Mouse (Mus musculus) limb, embryonic 11.5 days (tissue): Measurements from ENCODE around the gene Cyp2f2. TPM values are rescaled to one million over a fixed set of nuclear protein-coding genes. Genes with fewer than 3 reads are reported as not detected.

Experiments
- ATAC-seq: fragments of 200-750 bp; cut with Nextera tagmentation; 2 replicates; pipeline ENCODE4 v1.8.0; 2017; ENCODE audit warnings: low read depth; ENCODE audit not compliant: insufficient number of reproducible peaks, low FRiP score, low TSS enrichment
- DNase-seq: peaks from one replicate; pipeline ENCODE4 v3.0.0-alpha.2; 2015; ENCODE audit warnings: low spot score
- H3K27ac ChIP-seq: fragments of 300-500 bp; sonication (generic); replicated peaks from 2 replicates; pipeline ENCODE4 v1.5.1; 2014; ENCODE audit warnings: low read depth, mild to moderate bottlenecking, low read length
- H3K27me3 ChIP-seq: fragments of 300-500 bp; sonication (generic); 2 replicates; pipeline ENCODE4 v1.6.1; 2014; ENCODE audit warnings: mild to moderate bottlenecking, low read length, mixed read lengths; ENCODE audit not compliant: control insufficient read depth, insufficient read depth
- H3K36me3 ChIP-seq: fragments of 300-500 bp; sonication (generic); 2 replicates; pipeline ENCODE4 v1.6.1; 2014; ENCODE audit warnings: mild to moderate bottlenecking, low read length, moderate library complexity, mixed read lengths; ENCODE audit not compliant: control insufficient read depth, insufficient read depth
- H3K4me1 ChIP-seq: fragments of 300-500 bp; sonication (generic); 2 replicates; pipeline ENCODE4 v1.6.1; 2014; ENCODE audit warnings: low read length, mixed read lengths; ENCODE audit not compliant: control insufficient read depth, insufficient read depth
- H3K4me2 ChIP-seq: fragments of 300-500 bp; sonication (generic); 2 replicates; pipeline ENCODE4 v1.6.1; 2014; ENCODE audit warnings: low read depth, mild to moderate bottlenecking, moderate library complexity; ENCODE audit not compliant: severe bottlenecking
- H3K4me3 ChIP-seq: fragments of 300-500 bp; sonication (generic); 2 replicates; pipeline ENCODE4 v1.5.1; 2014; ENCODE audit warnings: low read depth, low read length
- H3K9ac ChIP-seq: fragments of 300-500 bp; sonication (generic); 2 replicates; pipeline ENCODE4 v1.6.1; 2014; ENCODE audit warnings: mild to moderate bottlenecking, low read length
- H3K9me3 ChIP-seq: fragments of 300-500 bp; sonication (generic); 2 replicates; pipeline ENCODE4 v1.6.1; 2016; ENCODE audit warnings: low read length; ENCODE audit not compliant: control insufficient read depth
- WGBS: fragments of 180-500 bp; shearing (Covaris S2); extraction: QIAGEN DNeasy Blood & Tissue Kit; methylation state at CpG from one replicate; pipeline ENCODE4 v1.1.7; 2014; 5-methylcytosine and 5-hydroxymethylcytosine counted together
- polyA plus RNA-seq: library from polyadenylated mRNA; unstranded; fragments of >200 nt; fragmentation: Nextera tagmentation; extraction: Ambion mirVana; gene quantifications from 2 replicates; pipeline ENCODE4 v1.2.1, GENCODE M21; 2014

Cyp2f2 gene
- polyA plus RNA-seq, 1 experiment from 2014 or later = not detected

DNA sequence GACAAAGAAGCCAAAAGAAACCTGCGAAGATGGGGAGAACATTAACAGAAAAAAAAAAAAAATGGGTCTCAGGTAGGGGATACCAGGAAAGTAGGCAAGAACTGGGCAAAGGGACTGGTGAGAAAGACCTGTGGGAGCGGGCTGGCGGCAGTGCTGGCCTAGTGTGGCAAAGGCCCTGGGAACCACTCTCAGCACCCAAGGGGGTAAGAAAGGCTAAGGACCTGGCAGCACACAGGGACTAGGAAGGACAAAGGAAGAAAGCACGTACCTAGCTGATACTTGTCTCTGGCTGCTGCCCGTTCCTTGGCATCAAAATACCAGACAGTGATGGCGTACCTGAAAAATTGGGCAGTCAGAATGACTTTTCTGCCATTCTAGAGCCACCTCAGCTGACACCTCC, 39.5 kb downstream of the Cyp2f2 start:
- Histone ChIP-seq H3K36me3 (peaks cover 8% of the 10 kb centered on the region), H3K4me3 (no peak overlapping the region), H3K27ac (no peak overlapping the region), H3K9me3 (no peaks in the 10 kb centered on the region), H3K4me2 (no peak overlapping the region), H3K4me1 (peaks cover 8% of the 10 kb centered on the region; the same call in 1 of the 2 replicates), H3K9ac (no peak overlapping the region), H3K27me3 (no peaks in the 10 kb centered on the region)
- DNase-seq = no peak
- WGBS = 98% methylated on average over 6 of the region's 6 CpGs
- ATAC-seq = no peak

DNA sequence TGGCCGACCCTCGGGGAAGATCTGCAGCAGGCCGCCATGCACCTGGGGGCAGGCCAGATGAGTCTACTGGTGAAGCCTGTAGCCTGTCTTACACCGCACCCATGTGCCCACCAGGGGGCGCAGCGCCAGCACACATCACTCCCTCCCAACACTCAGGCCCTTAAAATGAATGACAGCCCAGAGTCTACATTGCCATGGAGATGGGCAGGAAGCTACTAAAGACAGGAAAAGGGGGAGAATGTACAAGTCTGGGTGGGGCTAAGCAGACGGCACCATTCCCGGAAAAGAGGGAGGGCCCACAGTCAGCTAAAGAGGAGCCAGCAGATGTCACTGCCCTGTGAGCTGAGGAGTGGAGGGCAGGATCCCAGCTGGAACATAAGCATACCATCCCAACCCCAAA, 40.2 kb downstream of the Cyp2f2 start:
- no peaks in the 10 kb centered on the region for H3K9me3 ChIP-seq
- DNase-seq = peak; percentile 82
- H3K27me3 ChIP-seq = no peaks in the 10 kb centered on the region
- no peak overlapping the region for H3K4me3 ChIP-seq
- no peak overlapping the region for H3K9ac ChIP-seq
- no peak overlapping the region for H3K27ac ChIP-seq
- no peak overlapping the region for H3K4me2 ChIP-seq
- ATAC-seq = peak; percentile 86
- H3K36me3 ChIP-seq = peaks cover 12% of the 10 kb centered on the region
- 22% methylated on average over 8 of the region's 8 CpGs for WGBS
- H3K4me1 ChIP-seq = peaks cover 13% of the 10 kb centered on the region

DNA sequence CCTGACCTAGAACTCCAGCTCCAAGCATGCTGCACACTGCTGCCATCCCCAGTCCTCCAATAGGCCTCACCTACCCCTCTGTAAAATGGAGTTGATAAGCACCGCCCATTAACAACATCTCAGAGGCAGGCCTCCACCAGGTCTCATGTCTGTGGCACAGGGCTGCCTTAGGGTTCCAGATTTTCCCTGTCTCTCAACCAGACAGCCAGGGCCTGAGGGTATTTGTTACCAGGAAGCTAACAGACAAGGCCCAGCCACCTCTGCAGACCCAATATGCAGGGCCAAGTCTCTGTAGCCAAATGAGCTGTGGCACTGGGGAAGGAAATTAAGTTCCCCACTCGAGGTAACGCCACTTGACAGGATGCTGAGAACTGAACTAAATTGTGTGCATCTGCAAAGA, 41.2 kb downstream of the Cyp2f2 start:
- Histone ChIP-seq H3K4me2 (no peak overlapping the region), H3K4me3 (no peak overlapping the region), H3K27ac (no peak overlapping the region), H3K4me1 (peaks cover 22% of the 10 kb centered on the region), H3K9ac (no peak overlapping the region), H3K9me3 (no peaks in the 10 kb centered on the region), H3K27me3 (no peaks in the 10 kb centered on the region), H3K36me3 (peaks cover 14% of the 10 kb centered on the region)
- ATAC-seq = no peak
- 90% methylated on average over 3 of the region's 3 CpGs for WGBS
- no peak for DNase-seq

DNA sequence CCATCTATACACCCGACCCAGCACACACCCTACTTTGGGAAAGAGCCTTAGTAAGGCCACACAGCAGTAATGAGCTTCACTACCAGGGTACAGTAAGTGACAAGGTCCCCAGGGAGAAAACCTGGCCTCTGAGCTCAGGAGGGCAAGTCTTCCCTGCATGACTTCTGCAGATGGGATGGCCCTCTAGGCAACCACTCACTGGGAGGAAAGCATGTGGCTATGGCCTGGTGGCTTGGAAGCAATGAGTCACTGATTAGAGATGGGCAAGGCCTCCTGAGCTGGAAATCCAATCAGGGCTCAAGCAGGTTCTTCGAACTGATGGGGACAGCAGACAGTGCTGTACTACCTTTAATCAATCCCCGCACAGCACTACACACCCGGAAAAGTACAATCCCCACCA, 42.0 kb downstream of the Cyp2f2 start:
- Histone ChIP-seq H3K27me3 (no peaks in the 10 kb centered on the region), H3K9ac (no peak overlapping the region), H3K4me1 (peaks cover 22% of the 10 kb centered on the region), H3K4me2 (no peak overlapping the region), H3K27ac (no peak overlapping the region), H3K36me3 (peaks cover 14% of the 10 kb centered on the region), H3K4me3 (no peak overlapping the region), H3K9me3 (no peaks in the 10 kb centered on the region)
- DNase-seq (no peak), ATAC-seq (no peak)
- 85% methylated on average over 4 of the region's 4 CpGs for WGBS

DNA sequence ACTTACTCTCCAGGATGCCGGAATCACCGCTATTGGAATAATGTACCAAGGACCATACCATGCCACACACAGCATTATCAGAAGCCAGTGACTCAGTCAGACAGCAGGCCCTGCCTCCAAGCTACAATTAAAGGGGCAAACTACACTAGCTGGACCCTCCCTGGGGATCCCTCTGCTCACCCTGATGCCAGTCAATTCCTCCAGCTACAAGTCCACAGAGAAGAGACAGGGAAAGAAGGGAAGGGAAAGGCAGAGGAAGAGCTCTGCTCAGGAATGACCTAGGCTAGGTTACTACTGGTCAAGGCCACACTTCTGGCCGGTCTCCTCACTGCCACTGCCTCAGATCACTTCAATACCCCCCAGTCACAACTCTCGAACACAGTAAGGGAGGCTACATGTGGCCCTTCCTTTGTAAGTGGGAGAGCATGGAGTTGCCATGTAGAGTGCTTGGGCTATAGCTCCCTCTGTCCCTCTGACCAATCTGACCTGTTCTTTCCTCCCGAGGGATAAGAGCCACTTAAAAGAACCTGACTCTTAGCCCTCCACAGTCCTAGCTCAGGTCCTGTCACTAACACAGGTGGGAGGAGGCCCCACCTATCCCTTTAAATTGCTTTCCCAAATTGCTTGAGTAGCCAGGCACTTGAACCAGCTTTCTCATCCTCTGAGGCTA, 43.2 kb downstream of the Cyp2f2 start:
- DNase-seq (no peak), ATAC-seq (no peak)
- no peak overlapping the region for H3K27ac ChIP-seq
- H3K4me1 ChIP-seq = peaks cover 26% of the 10 kb centered on the region
- no peak overlapping the region for H3K4me3 ChIP-seq
- 92% methylated on average over 5 of the region's 5 CpGs for WGBS
- H3K27me3 ChIP-seq = no peaks in the 10 kb centered on the region
- no peaks in the 10 kb centered on the region for H3K9me3 ChIP-seq
- no peak overlapping the region for H3K9ac ChIP-seq
- no peak overlapping the region for H3K4me2 ChIP-seq
- peaks cover 14% of the 10 kb centered on the region for H3K36me3 ChIP-seq

DNA sequence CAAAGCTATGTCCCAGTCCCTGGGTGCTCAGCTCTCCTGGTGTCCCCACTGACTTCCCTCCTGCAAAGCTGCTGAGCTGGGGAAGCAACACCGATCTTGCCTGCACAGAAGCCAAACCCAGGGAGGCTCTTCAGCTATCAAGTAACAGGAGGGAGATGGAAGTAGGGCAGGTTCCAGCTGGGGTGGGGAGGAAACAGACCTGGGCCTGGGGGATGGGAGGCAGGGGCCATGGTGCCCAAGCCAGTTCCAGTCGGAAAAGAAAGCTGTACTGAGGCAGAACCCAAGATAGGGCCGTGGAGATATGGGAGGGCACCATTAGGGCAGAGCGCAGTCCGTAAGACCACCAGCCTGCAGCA, 43.7 kb downstream of the Cyp2f2 start:
- Histone ChIP-seq H3K27me3 (no peaks in the 10 kb centered on the region), H3K27ac (no peak overlapping the region), H3K4me2 (no peak overlapping the region), H3K9me3 (no peaks in the 10 kb centered on the region), H3K4me3 (no peak overlapping the region), H3K9ac (no peak overlapping the region), H3K4me1 (peaks cover 26% of the 10 kb centered on the region), H3K36me3 (peaks cover 9% of the 10 kb centered on the region)
- 84% methylated on average over 5 of the region's 5 CpGs for WGBS
- ATAC-seq = no peak
- DNase-seq = no peak

DNA sequence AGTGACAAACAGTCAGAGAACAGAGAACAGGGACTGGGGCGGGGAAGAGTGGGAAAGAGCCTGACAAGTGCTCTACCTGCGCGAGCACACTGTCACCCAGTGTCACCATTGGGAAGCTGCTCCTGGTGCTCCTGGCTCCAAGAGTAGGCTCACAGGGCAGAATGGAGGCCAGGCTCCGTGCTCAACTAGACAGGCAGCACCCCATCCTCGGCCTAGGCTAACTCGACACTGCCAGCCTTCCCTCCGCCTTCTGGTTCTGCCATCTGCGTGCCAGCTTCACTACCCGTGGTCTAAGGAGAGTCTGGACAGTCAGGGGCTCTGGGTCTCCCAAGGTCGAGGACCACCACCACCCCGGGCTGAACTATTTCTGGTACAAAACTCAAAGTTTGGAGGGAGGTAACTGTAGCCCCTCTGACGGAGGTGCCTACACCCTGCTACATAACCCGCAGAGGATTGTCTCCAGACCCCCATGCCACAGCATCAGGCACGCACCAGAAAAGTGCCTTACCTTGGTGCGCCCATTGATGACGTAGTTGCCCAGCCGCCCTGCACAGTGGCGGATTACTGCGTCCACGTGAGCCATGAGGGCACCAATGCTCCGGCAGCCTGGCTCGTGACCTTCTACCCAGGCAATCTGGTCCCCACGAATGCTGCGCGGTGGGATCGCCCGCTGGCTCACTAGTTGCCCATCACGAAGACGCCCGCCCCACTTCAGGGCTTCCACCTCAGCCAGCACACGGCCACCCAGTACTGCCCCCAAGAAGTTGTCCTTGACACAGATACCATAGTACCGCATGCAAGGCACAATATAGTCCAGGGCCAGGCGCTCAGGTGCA, 44.6 kb downstream of the Cyp2f2 start:
- peak overlapping the region; percentile 11; the same call in 1 of the 2 replicates for H3K4me3 ChIP-seq
- no peaks in the 10 kb centered on the region for H3K9me3 ChIP-seq
- peak overlapping the region; percentile 70 for H3K4me2 ChIP-seq
- 83% methylated on average over 33 of the region's 33 CpGs for WGBS
- 0 out of 2 replicates have a peak overlapping the region, but pooled peaks have one; percentile 18 for H3K9ac ChIP-seq
- DNase-seq = no peak
- peaks cover 8% of the 10 kb centered on the region for H3K36me3 ChIP-seq
- H3K27me3 ChIP-seq = no peaks in the 10 kb centered on the region
- H3K27ac ChIP-seq = no peak overlapping the region
- H3K4me1 ChIP-seq = peaks cover 26% of the 10 kb centered on the region
- no peak for ATAC-seq

DNA sequence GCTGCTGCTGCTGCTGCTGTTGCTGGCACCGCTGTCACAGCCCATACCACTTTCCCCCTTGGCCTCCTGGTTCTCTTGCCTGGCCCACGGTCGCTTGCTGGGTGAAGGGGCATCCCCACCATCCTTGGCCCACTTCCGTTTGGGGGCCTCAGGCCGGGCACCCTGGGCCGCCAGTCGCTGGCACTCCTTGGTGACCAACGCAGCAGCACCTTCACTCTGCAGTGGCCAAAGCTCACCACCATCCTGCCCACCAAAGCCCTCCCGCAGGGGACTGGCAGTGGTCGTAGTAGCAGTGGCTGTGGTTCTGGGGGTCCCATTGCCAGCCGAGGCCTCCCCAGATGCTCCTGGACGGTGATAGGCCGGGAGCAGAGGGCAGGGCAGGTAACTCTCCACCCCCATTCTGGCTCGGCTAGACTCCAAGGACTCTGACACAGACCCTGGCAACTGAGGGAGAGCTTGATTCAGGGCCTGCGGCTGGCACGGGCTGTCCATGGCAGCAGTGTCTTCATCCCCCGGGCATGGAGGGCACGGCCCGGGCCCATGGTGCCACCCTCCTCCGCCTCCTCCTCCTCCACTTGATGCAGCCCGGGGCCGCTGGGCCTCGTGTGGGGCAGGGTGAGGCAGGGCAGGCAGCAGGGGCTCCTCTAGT, 45.4 kb downstream of the Cyp2f2 start:
- H3K9ac ChIP-seq = peak overlapping the region; percentile 87
- ATAC-seq (no peak), DNase-seq (no peak)
- H3K9me3 ChIP-seq = no peaks in the 10 kb centered on the region
- H3K4me2 ChIP-seq = peak overlapping the region; percentile 70
- peak overlapping the region; percentile 73 for H3K4me3 ChIP-seq
- H3K27me3 ChIP-seq = no peaks in the 10 kb centered on the region
- peaks cover 8% of the 10 kb centered on the region for H3K36me3 ChIP-seq
- WGBS = 71% methylated on average over 23 of the region's 23 CpGs
- 0 out of 2 replicates have a peak overlapping the region, but pooled peaks have one; percentile 92 for H3K27ac ChIP-seq
- peaks cover 26% of the 10 kb centered on the region for H3K4me1 ChIP-seq
